Mouse (Mus musculus): ENCODE measurements around the gene Mtus2. TPM values are rescaled to one million over a fixed set of nuclear protein-coding genes. Genes with fewer than 3 reads are reported as not detected.

The Mtus2 gene
- total and polyA plus RNA-seq, 3 experiments = 0.08 TPM; not detected in 2

DNA sequence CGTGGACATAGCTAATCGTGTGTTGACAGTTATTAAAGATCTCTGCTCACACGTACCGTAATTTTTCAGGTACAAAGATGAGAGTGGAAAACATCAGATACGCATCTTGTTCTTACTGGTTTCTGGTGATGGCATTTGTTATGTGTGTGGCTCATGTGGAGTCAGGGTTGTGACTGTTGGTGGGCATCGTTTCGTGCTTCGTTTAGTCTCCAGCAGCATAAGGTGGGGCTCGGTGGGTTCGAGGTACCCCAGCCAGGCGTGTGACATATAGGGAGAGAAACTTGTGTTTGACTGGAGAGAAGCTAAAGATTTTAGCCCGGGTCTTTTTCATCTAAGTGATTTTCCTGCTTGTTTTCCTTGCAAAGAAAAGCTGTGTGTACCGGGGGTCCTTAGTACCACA is 1.4 kb downstream of the Mtus2 start:
- no peaks in the 10 kb centered on the region for H3K79me2 ChIP-seq (ENCODE audit: control insufficient read depth, insufficient read depth, low read length, poor library complexity)
- no peaks in the 10 kb centered on the region for H3K9me3 ChIP-seq (replicated peaks; ENCODE audit: insufficient read depth, low read length)
- no peak for DNase-seq (ENCODE audit: low read depth, low spot score)
- H3K4me3 ChIP-seq (ENCODE audit: control insufficient read depth in 1 of 2, insufficient read depth in 1 of 2, low read depth in 2 of 2, low read length in 2 of 2) = no peak overlapping the region
- no peaks in the 10 kb centered on the region; a peak in 1 of 4 replicates for H3K4me1 ChIP-seq (ENCODE audit: control insufficient read depth in 1 of 2, insufficient read depth in 2 of 2, low read length in 2 of 2)
- H3K27me3 ChIP-seq (ENCODE audit: control insufficient read depth in 1 of 2, insufficient read depth in 2 of 2, low read length in 2 of 2) = no peaks in the 10 kb centered on the region
- H3K36me3 ChIP-seq (ENCODE audit: control insufficient read depth in 1 of 2, insufficient read depth in 2 of 2, low read length in 2 of 2) = no peaks in the 10 kb centered on the region
- no peak overlapping the region for H3K9ac ChIP-seq (ENCODE audit: control insufficient read depth, low read depth, low read length, poor library complexity, severe bottlenecking)
- H3K27ac ChIP-seq (ENCODE audit: control insufficient read depth, low read depth, low read length) = no peak overlapping the region
- no peak for TF ChIP-seq MEF2A (IDR thresholded peaks at IDR 0.05; ENCODE audit: extremely low read depth, insufficient replicate concordance, low read depth, low read length, poor library complexity, severe bottlenecking)
- TF ChIP-seq CTCF (IDR thresholded peaks at IDR 0.05 in 2 of 3, conservative IDR thresholded peaks at IDR 0.05 in 1 of 3; ENCODE audit: control insufficient read depth in 1 of 3, insufficient read depth in 1 of 3, low read depth in 2 of 3, low read length in 3 of 3, poor library complexity in 1 of 3, severe bottlenecking in 1 of 3) = no peak
- no peak for TF ChIP-seq CHD1 (IDR thresholded peaks at IDR 0.05; ENCODE audit: low read depth, low read length)
- no peak for TF ChIP-seq MYC (IDR thresholded peaks at IDR 0.05; ENCODE audit: low read depth, low read length)
- no peak for TF ChIP-seq SMC3 (IDR thresholded peaks at IDR 0.05; ENCODE audit: low read depth, low read length)

DNA sequence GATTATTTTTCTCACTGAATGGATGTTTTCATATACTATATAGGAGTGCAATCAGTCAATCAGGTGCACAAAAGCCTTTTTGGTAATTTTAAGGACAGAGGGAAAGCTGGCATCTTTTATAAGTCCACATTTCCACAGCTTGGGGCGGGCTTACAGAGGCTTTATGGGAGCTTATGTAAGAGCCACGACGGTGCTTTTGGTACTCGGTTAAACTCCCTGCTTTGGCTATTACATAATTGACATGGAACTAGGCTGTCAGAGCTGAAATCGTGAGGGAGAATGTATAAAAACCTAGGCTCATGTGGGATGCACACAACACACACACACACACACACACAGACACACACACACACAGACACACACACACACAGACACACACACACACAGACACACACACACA is 2.0 kb downstream of the Mtus2 start:
- TF ChIP-seq ZC3H11A (IDR thresholded peaks at IDR 0.05; ENCODE audit: low read depth, low read length) (no peak), ZMIZ1 (IDR thresholded peaks at IDR 0.05; ENCODE audit: low read depth, low read length) (no peak), CHD1 (IDR thresholded peaks at IDR 0.05; ENCODE audit: low read depth, low read length) (no peak), MAX (IDR thresholded peaks at IDR 0.05; ENCODE audit: low read length) (no peak), TCF12 (IDR thresholded peaks at IDR 0.05; ENCODE audit: low read depth, low read length) (no peak), CTCF (IDR thresholded peaks at IDR 0.05 in 2 of 3, conservative IDR thresholded peaks at IDR 0.05 in 1 of 3; ENCODE audit: control insufficient read depth in 1 of 3, insufficient read depth in 1 of 3, low read depth in 2 of 3, low read length in 3 of 3, poor library complexity in 1 of 3, severe bottlenecking in 1 of 3) (no peak), SMC3 (IDR thresholded peaks at IDR 0.05; ENCODE audit: low read depth, low read length) (no peak), GABPA (IDR thresholded peaks at IDR 0.05; ENCODE audit: low read depth, low read length) (no peak), ZNF384 (IDR thresholded peaks at IDR 0.05; ENCODE audit: low read depth, low read length) (no peak), CHD2 (IDR thresholded peaks at IDR 0.05; ENCODE audit: low read length) (no peak), POLR2A (IDR thresholded peaks at IDR 0.05; ENCODE audit: control insufficient read depth in 1 of 2, insufficient read depth in 1 of 2, low read depth in 1 of 2, low read length in 2 of 2, poor library complexity in 1 of 2) (no peak), E2F4 (IDR thresholded peaks at IDR 0.05; ENCODE audit: borderline replicate concordance, low read depth, low read length) (no peak), BHLHE40 (IDR thresholded peaks at IDR 0.05; ENCODE audit: borderline replicate concordance, low read depth, low read length) (no peak), GATA1 (IDR thresholded peaks at IDR 0.05; ENCODE audit: low read depth, low read length) (no peak), RAD21 (IDR thresholded peaks at IDR 0.05; ENCODE audit: low read depth, low read length) (no peak), MAZ (IDR thresholded peaks at IDR 0.05; ENCODE audit: low read depth, low read length) (no peak), POLR2AphosphoS2 (IDR thresholded peaks at IDR 0.05; ENCODE audit: low read length) (no peak), TAL1 (IDR thresholded peaks at IDR 0.05; ENCODE audit: low read length) (no peak), MEF2A (IDR thresholded peaks at IDR 0.05; ENCODE audit: extremely low read depth, insufficient replicate concordance, low read depth, low read length, poor library complexity, severe bottlenecking) (no peak), POLR2AphosphoS5 (IDR thresholded peaks at IDR 0.05; ENCODE audit: borderline replicate concordance, low read depth, low read length) (no peak)
- no peaks in the 10 kb centered on the region for H3K9me3 ChIP-seq (replicated peaks; ENCODE audit: insufficient read depth, low read length)
- no peak overlapping the region for H3K4me3 ChIP-seq (ENCODE audit: control insufficient read depth in 1 of 2, insufficient read depth in 1 of 2, low read depth in 2 of 2, low read length in 2 of 2)
- no peak overlapping the region for H3K9ac ChIP-seq (ENCODE audit: control insufficient read depth, low read depth, low read length, poor library complexity, severe bottlenecking)
- no peak for DNase-seq (ENCODE audit: low read depth, low spot score)
- no peaks in the 10 kb centered on the region for H3K36me3 ChIP-seq (ENCODE audit: control insufficient read depth in 1 of 2, insufficient read depth in 2 of 2, low read length in 2 of 2)
- H3K4me1 ChIP-seq (ENCODE audit: control insufficient read depth in 1 of 2, insufficient read depth in 2 of 2, low read length in 2 of 2) = no peaks in the 10 kb centered on the region; a peak in 1 of 4 replicates
- H3K79me2 ChIP-seq (ENCODE audit: control insufficient read depth, insufficient read depth, low read length, poor library complexity) = no peaks in the 10 kb centered on the region
- no peak overlapping the region for H3K27ac ChIP-seq (ENCODE audit: control insufficient read depth, low read depth, low read length)
- no peaks in the 10 kb centered on the region for H3K27me3 ChIP-seq (ENCODE audit: control insufficient read depth in 1 of 2, insufficient read depth in 2 of 2, low read length in 2 of 2)
